Mouse (Mus musculus) liver (tissue): ENCODE data around the gene Slco4c1.

Source experiments
- DNase-seq: peaks from one replicate; pipeline ENCODE4 v3.0.0-alpha.2; 2020; ENCODE audit warnings: mixed read lengths

Slco4c1 gene

GRCm38 (mm10) chr1:96768264-96768663 lies 103.7 kb downstream of the Slco4c1 start:
- DNase-seq = peak; percentile 4

GRCm38 (mm10) chr1:96766535-96766934 lies 105.4 kb downstream of the Slco4c1 start:
- no peak for DNase-seq
